Mouse (Mus musculus): ENCODE measurements around the gene Ank. TPM values are rescaled to one million over a fixed set of nuclear protein-coding genes. Genes with fewer than 3 reads are reported as not detected.

Ank gene
- total and polyA plus RNA-seq, 3 experiments: 0.04 to 0.15 TPM; not detected in 1

DNA sequence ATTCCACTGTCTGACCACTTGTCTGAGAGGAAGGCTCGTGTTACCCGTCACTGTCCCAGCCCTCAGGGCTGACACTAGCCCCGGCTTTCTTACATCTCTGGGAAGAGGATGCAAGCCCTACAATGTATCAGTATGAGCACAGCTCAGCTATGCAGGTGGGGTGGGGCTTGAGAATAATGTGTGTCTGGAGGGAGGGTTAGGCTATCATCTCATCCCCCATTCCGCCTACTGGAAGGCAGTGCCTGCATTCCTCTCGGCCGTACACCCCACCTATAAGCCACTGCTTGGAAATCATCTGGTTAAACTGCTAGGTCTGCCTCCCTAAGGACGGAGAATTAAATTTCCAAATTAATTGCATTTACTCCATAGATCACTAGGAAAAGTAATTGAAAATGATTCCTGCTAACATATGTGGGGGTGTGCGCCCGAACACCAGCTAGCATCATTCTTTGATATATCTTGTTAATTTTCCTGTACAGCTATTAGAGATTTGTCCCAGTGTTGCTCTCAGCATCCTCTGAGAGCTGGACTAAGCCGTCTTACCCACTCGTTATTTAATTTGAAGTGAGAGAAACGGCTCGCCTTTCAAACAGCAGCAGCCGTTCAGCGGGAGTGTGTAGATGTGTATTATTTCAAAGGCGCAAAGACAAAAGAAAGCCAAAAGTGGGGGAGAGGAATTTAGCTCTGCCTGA, 92.1 kb downstream of the Ank start:
- no peaks in the 10 kb centered on the region for H3K4me1 ChIP-seq (ENCODE audit: control insufficient read depth in 1 of 2, insufficient read depth in 2 of 2, low read length in 2 of 2)
- no peaks in the 10 kb centered on the region for H3K79me2 ChIP-seq (ENCODE audit: control insufficient read depth, insufficient read depth, low read length, poor library complexity)
- no peak for TF ChIP-seq SIN3A (IDR thresholded peaks at IDR 0.05; ENCODE audit: low read length)
- TF ChIP-seq GATA1 (IDR thresholded peaks at IDR 0.05; ENCODE audit: low read depth, low read length): no peak
- TF ChIP-seq USF1 (IDR thresholded peaks at IDR 0.05; ENCODE audit: low read depth, low read length): no peak
- TF ChIP-seq TCF12 (IDR thresholded peaks at IDR 0.05; ENCODE audit: low read depth, low read length): no peak
- no peak for TF ChIP-seq HCFC1 (IDR thresholded peaks at IDR 0.05; ENCODE audit: low read depth, low read length)
- no peak for TF ChIP-seq NELFE (IDR thresholded peaks at IDR 0.05; ENCODE audit: low read depth, low read length)
- no peak for TF ChIP-seq E2F4 (IDR thresholded peaks at IDR 0.05; ENCODE audit: borderline replicate concordance, low read depth, low read length)
- TF ChIP-seq EP300 (IDR thresholded peaks at IDR 0.05; ENCODE audit: low read depth in 1 of 2, low read length in 2 of 2): no peak
- no peak for TF ChIP-seq MYC (IDR thresholded peaks at IDR 0.05; ENCODE audit: low read depth, low read length)
- no peak for TF ChIP-seq ZKSCAN1 (IDR thresholded peaks at IDR 0.05; ENCODE audit: low read depth, low read length)
- no peak overlapping the region for H3K4me3 ChIP-seq (ENCODE audit: control insufficient read depth in 1 of 2, insufficient read depth in 1 of 2, low read depth in 2 of 2, low read length in 2 of 2)
- DNase-seq (ENCODE audit: low read depth, low spot score): no peak
- H3K9ac ChIP-seq (ENCODE audit: control insufficient read depth, low read depth, low read length, poor library complexity, severe bottlenecking): no peak overlapping the region
- no peaks in the 10 kb centered on the region for H3K36me3 ChIP-seq (ENCODE audit: control insufficient read depth in 1 of 2, insufficient read depth in 2 of 2, low read length in 2 of 2)
- no peaks in the 10 kb centered on the region for H3K9me3 ChIP-seq (replicated peaks; ENCODE audit: insufficient read depth, low read length)
- H3K27ac ChIP-seq (ENCODE audit: control insufficient read depth, low read depth, low read length): no peak overlapping the region
- H3K27me3 ChIP-seq (ENCODE audit: control insufficient read depth in 1 of 2, insufficient read depth in 2 of 2, low read length in 2 of 2): no peaks in the 10 kb centered on the region

DNA sequence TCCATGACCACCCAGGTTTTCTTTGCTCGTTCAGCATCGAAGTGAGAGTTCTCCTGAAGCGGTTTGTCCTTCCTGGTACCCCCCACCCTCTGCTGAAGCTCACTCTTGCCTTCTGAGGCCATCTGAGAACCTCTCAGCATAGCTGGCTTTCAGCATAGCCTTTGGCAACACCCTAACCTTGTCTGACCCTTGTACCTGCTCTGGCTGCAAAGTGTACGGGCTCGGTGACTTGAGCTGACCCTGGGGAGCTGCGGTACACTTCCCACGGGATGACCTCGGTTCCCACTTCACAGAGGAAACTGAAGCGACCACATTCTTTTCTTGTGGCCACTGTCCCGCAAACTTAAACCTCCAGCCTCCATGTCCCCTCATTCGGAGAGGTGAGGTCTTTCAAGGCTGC, 93.8 kb downstream of the Ank start:
- H3K4me3 ChIP-seq (ENCODE audit: control insufficient read depth in 1 of 2, insufficient read depth in 1 of 2, low read depth in 2 of 2, low read length in 2 of 2): no peak overlapping the region
- no peaks in the 10 kb centered on the region for H3K9me3 ChIP-seq (replicated peaks; ENCODE audit: insufficient read depth, low read length)
- no peak for TF ChIP-seq POLR2A (IDR thresholded peaks at IDR 0.05; ENCODE audit: control insufficient read depth in 1 of 2, insufficient read depth in 1 of 2, low read depth in 1 of 2, low read length in 2 of 2, poor library complexity in 1 of 2)
- no peak for TF ChIP-seq JUND (IDR thresholded peaks at IDR 0.05; ENCODE audit: low read depth, low read length)
- no peak for TF ChIP-seq RAD21 (IDR thresholded peaks at IDR 0.05; ENCODE audit: low read depth, low read length)
- TF ChIP-seq UBTF (IDR thresholded peaks at IDR 0.05; ENCODE audit: borderline replicate concordance, insufficient read depth, low read depth, low read length): no peak
- no peak for TF ChIP-seq MYB (IDR thresholded peaks at IDR 0.05; ENCODE audit: low read depth, low read length)
- TF ChIP-seq ZMIZ1 (IDR thresholded peaks at IDR 0.05; ENCODE audit: low read depth, low read length): no peak
- TF ChIP-seq RCOR1 (IDR thresholded peaks at IDR 0.05; ENCODE audit: low read depth, low read length): no peak
- TF ChIP-seq POLR2AphosphoS2 (IDR thresholded peaks at IDR 0.05; ENCODE audit: low read length): no peak
- no peak for TF ChIP-seq CTCF (IDR thresholded peaks at IDR 0.05 in 2 of 3, conservative IDR thresholded peaks at IDR 0.05 in 1 of 3; ENCODE audit: control insufficient read depth in 1 of 3, insufficient read depth in 1 of 3, low read depth in 2 of 3, low read length in 3 of 3, poor library complexity in 1 of 3, severe bottlenecking in 1 of 3)
- TF ChIP-seq POLR2AphosphoS5 (IDR thresholded peaks at IDR 0.05; ENCODE audit: borderline replicate concordance, low read depth, low read length): no peak
- no peak for TF ChIP-seq KAT2A (conservative IDR thresholded peaks at IDR 0.05; ENCODE audit: low read depth, low read length)
- TF ChIP-seq ETS1 (IDR thresholded peaks at IDR 0.05; ENCODE audit: low read depth, low read length): no peak
- no peak for TF ChIP-seq USF1 (IDR thresholded peaks at IDR 0.05; ENCODE audit: low read depth, low read length)
- TF ChIP-seq BHLHE40 (IDR thresholded peaks at IDR 0.05; ENCODE audit: borderline replicate concordance, low read depth, low read length): no peak
- no peak for TF ChIP-seq SIN3A (IDR thresholded peaks at IDR 0.05; ENCODE audit: low read length)
- H3K36me3 ChIP-seq (ENCODE audit: control insufficient read depth in 1 of 2, insufficient read depth in 2 of 2, low read length in 2 of 2): no peaks in the 10 kb centered on the region
- no peaks in the 10 kb centered on the region for H3K27me3 ChIP-seq (ENCODE audit: control insufficient read depth in 1 of 2, insufficient read depth in 2 of 2, low read length in 2 of 2)
- no peaks in the 10 kb centered on the region for H3K79me2 ChIP-seq (ENCODE audit: control insufficient read depth, insufficient read depth, low read length, poor library complexity)
- no peak overlapping the region for H3K27ac ChIP-seq (ENCODE audit: control insufficient read depth, low read depth, low read length)
- no peak overlapping the region for H3K9ac ChIP-seq (ENCODE audit: control insufficient read depth, low read depth, low read length, poor library complexity, severe bottlenecking)
- H3K4me1 ChIP-seq (ENCODE audit: control insufficient read depth in 1 of 2, insufficient read depth in 2 of 2, low read length in 2 of 2): no peaks in the 10 kb centered on the region; a peak in 1 of 4 replicates
- DNase-seq (ENCODE audit: low read depth, low spot score): no peak

All from MEL (cell line).